Mouse (Mus musculus): ENCODE results near the gene Ggta1.

The Ggta1 gene

DNA sequence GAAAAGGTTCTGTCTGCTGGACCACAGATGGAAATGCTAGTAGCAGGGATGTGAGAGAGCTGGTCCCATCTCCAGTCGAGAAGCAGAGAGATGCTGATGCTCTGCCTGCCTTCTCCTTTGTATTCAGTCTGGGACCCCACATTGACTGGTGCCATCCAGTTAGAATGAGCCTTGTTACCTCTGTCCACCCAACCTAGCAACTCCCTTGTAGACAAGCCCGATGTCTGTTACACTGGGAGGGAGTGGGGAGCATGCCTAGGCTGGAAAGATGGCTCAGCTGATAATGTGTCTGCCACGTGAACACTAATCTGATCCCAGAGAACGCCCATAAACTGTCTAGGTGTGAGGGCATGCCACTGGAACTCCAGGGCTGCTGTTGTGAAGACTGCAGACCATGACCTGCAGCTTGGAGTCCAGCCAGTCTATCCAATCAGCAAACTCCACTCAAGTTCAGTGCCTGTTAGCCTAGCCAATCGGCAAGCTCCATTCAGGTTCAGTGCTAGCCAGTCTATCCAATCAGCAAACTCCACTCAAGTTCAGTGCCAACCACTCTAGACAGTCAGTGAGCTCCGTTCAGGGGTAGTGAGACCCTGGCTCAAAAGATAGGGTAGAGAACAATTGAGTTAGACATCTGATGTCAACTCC lies 64.7 kb downstream of the Ggta1 start:
- peak in 1 of 2 experiments; percentile 39 for DNase-seq

DNA sequence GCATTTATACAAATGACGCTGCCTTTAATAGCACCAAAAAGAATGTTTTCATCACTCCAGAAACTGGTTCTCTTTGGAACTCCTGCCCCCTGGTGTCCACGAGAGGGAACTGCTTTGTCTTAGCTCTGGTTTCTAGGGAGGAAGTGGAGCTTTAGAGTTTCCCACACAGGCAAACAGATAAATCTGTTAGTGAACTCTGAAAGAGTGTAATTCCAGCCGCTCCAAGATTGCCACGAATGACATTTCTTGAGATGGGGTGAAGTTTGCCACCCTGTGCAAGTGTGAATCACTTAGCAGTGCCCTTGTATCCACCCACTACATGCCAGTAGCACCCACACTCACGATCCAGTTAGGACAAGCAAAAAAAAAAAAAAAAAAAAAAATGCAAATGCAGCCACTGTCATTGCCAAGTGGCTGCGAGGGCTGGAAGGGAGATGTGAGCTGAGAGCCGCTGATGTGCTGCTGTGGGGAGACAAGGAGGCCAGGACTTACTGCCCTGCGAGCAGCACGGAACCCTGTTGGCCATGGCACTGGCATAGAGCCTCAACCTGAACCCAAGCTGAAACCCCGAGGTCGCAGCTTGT lies 65.3 kb downstream of the Ggta1 start:
- peak; percentile 81 to 83 for DNase-seq

DNA sequence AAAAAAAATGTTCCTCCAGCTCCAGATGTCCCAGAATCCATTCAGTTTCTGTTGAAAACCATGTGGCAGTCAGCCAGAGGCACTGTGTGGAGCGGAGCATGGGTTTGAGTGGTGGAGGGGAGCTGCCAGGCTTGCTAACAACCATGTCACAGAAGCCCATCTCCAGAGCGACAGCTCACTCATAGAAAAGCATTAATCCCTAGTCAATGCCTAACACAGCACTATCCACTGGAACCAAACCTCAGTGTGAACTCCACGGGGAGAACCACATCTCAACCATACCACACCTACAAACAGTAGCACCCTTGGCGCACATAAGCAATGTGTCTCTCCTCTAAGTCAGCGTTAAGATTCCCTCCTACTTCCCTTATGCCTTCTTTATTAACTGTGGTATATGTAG lies 65.9 kb downstream of the Ggta1 start, which contains the start of gene 4930402F06Rik:
4930402F06Rik (minus strand) TSS at position 80 of the 400 bp plus-strand sequence.
- DNase-seq: no peak

DNA sequence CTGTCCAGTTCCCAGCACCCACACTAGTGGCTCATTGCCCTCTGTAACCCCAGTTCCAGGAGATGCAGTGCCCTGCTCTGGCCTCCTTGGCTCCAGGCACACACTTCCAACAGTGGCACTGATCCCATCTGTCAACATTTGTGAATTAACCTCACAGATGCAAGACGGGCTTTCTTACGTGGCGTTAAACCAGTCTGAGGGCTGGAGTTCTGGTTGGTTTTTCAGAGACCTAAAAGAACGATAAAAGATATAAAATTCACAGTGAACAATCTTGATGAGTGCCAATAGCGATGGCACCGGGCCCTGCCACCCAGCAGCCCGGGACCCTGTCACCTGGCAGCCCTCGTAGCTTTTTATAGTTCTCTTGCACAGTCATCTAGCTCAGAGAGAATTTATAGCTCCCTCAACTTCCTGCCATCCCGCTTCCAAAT lies 77.6 kb downstream of the Ggta1 start:
- no peak for DNase-seq

DNA sequence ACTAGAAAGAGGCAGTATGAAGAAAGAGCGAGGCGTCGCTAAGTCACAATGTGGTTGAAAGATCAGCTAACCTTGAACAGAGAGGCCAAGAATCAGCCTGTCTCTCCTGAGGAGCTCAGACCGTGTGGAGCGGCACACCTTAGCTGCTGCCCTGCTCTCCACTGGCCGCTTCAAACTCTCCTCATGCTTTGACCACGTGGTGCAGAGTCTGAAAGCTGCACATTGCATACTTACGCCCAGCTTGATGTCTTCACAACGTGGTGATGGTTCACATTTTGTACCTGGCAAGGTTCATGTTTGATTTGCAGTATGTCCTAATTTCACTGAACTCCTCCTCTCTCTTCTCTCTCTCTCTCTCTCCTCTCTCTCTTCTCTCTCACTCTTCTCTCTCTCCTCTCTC lies 83.7 kb downstream of the Ggta1 start:
- DNase-seq: no peak

DNA sequence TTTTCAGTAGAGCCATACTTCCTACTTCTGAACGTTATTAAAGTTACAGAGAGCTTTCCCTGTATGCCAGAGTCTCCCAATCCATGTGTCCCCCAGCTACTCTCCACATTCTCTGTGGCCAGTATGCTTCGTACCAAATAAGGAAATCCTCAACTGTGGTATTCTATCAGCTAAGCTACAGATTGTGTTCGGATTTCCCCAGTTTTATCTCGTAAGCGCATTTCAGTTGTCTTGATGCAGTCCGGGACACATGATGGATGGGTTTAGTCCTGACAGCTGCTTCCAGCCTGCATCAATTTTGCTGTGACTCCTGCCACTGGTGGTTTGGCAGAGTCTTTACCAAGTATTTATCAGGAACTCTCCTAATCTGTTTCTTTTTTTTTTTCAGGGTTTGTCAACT lies 85.4 kb downstream of the Ggta1 start:
- DNase-seq: peak in 1 of 2 experiments; percentile 13

DNA sequence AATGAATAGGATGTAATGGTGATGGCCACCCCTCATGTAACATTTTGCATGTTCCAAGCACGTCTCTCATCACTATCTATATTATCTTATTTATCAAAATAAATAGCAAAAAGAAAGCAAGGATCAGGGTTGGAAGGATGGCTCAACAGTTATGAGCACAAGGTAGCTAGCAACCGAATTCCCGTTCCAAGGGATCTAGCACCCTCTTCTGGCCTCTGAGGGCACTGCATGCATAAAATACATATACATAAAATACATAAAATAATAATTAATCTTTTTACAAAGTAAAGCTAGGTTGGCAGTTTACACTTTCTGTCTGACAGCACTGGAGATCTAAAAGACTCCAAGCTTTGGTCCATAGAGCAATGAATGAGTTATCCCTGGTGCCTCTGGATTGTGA lies 90.0 kb downstream of the Ggta1 start:
- DNase-seq: peak; percentile 62 to 63

DNA sequence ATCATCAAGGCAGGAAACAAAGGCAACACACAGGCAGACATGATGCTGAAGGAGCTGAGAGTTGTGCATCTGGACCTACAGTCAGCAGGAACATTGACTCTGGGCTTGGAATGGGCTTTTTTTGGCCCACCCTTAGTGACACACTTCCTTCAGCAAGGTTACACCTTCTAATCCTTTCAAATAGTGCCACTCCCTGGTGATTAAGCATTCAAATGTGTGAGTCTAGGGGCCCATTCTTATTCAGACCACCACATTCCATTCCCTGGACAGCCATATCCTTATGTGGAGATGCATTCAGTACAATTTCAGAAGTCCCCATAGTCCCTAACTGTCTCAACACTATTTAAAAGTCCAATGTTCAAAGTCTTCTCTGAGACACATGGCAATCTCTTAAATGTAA lies 92.3 kb downstream of the Ggta1 start:
- no peak for DNase-seq

DNA sequence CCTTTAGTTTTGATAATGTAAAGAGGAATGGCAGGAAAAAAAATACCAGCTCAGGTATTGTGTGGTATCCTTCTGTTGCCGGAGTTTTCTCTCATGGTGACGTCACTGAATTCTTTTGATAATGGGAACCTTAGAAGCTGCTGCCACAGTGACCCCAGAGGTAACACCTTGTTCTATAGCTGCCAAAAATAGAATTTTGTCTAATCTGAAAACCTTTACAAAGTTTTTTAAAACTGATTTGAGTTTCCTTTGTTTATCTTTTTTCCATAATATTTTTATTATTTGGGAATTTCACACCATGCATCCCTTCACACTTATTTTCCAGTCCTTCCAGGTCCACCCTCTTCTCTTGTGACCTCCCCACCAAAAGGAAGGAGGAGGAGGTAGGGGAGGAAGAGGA lies 95.4 kb downstream of the Ggta1 start, which contains the start of gene 4930568D16Rik:
4930568D16Rik (minus strand) TSS at position 101 of the 400 bp plus-strand sequence.
- no peak for DNase-seq
